Mouse (Mus musculus) olfactory bulb, adult 2 months (tissue): Measurements from ENCODE around the gene Dbndd2.

Experiments used
- CTCF ChIP-seq: fragments of 200-500 bp; IDR thresholded peaks from 2 replicates; pipeline ENCODE4 v1.5.1; 2012; ENCODE audit warnings: low read depth, mild to moderate bottlenecking, low read length, moderate library complexity; ENCODE audit not compliant: insufficient read depth
- POLR2A ChIP-seq: fragments of 200-500 bp; IDR thresholded peaks from 2 replicates; pipeline ENCODE4 v1.6.1; 2012; ENCODE audit warnings: mild to moderate bottlenecking, low read depth, low read length, moderate library complexity; ENCODE audit not compliant: insufficient read depth

DNA sequence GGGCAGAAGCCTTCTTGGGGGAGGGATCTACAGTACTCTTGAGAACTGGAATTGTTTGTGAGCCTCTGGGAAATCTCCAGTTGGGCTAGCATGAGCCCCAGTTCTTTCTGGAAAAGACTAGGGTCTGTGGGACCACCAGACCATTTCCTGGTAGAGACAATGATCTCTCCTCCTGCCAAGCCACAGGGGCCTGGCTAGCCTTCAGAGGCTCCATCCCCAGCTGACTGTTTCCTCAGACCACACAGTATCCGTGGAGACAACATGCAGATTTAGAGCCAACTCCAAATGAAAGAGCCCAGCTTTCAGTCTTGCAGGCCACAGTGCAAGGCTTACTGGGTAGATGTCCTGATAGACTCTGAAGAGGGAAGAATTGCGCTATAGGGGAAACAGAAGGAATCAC, 8.2 kb downstream of the Dbndd2 start:
- TF ChIP-seq CTCF, result no peak
- TF ChIP-seq POLR2A, result no peak
